Mouse (Mus musculus) liver, postnatal 0 days (tissue): ENCODE results near the gene Ccnd2.

Experiments used
- CTCF ChIP-seq: sonication (generic); IDR thresholded peaks from 2 replicates; pipeline ENCODE4 v1.5.1; 2016; ENCODE audit warnings: antibody characterized with exemption, low read depth
- EP300 ChIP-seq: IDR thresholded peaks from 2 replicates; pipeline ENCODE4 v1.6.1; 2016; ENCODE audit warnings: antibody characterized with exemption, low read depth, mild to moderate bottlenecking

DNA sequence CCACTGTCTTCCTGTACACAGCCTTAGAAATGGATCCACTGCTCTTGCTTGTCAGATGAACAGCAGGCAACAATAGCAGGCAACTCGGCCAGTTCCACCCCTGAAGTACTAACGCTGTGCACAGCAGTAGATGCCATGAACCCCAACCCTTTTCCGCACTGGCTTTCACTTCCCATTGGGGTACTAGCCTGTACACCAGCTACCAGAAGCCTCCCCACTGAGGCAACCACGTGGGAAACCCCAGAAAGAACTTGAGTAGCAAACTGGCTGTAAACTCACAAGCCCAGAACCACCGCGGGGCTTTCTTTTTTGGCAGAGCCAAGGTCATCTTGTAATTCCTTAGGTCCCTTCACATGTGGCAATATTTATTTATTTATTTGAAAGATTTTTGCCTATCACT, 70.2 kb downstream of the Ccnd2 start:
- no peak for TF ChIP-seq CTCF
- TF ChIP-seq EP300, result no peak
